Mouse (Mus musculus): ENCODE measurements at regions not wholly inside any gene's neighbourhood (a gene's known extent, or its start where the extent isn't known, plus 50 kb on each side); places are given as distances from the start of the nearest gene placed in this dataset.

DNA sequence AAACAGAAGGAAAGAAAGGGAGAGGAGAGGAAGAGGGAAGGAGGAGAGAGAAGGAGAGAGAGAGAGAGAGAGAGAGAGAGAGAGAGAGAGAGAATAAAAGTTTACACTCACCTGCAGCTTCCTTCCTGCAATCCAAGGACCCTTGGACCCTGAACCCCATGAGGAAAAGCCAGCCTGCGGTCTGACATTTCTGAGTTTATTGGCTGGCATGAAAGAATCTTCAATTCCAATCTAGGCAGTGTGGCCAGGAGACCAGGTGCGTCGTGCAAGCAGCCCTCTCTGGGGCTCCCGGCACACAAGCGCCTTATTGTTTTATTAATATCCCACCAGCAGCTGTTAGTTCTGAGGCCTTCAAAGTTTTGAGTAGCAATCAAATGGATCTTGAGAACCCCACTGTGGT, 260.1 kb upstream of the Eef2kmt start:
- TF ChIP-seq HCFC1 (IDR thresholded peaks at IDR 0.05; ENCODE audit: borderline replicate concordance, insufficient read depth, low read length) (no peak), MAFK (IDR thresholded peaks at IDR 0.05; ENCODE audit: insufficient read depth, low read depth, low read length) (no peak), ZC3H11A (IDR thresholded peaks at IDR 0.05; ENCODE audit: borderline replicate concordance, low read depth, low read length) (no peak), ZNF384 (IDR thresholded peaks at IDR 0.05; ENCODE audit: low read depth, low read length) (no peak)

All from ES-E14 (cell line).